Mouse (Mus musculus) G1E (cell line): Measurements from ENCODE around the gene Arhgap18. TPM values are rescaled to one million over a fixed set of nuclear protein-coding genes. Genes with fewer than 3 reads are reported as not detected.

Source experiments
- ATAC-seq: 2 replicates; pipeline ENCODE4 v1.8.0; 2016; ENCODE audit warnings: mild to moderate bottlenecking; ENCODE audit not compliant: insufficient number of reproducible peaks, poor library complexity, low FRiP score, severe bottlenecking; ENCODE audit errors: extremely low read depth
- DNase-seq: peaks from one replicate; pipeline ENCODE4 v3.0.0; 2012; ENCODE audit warnings: low spot score
- H3K27me3 ChIP-seq: 2 replicates; pipeline ENCODE4 v1.6.1; 2012; ENCODE audit warnings: mild to moderate bottlenecking, low read length, inconsistent platforms; ENCODE audit not compliant: insufficient read depth
- H3K36me3 ChIP-seq: replicated peaks from 2 replicates; pipeline ENCODE3; 2012; ENCODE audit warnings: mild to moderate bottlenecking, inconsistent platforms
- H3K4me1 ChIP-seq: 2 replicates; pipeline ENCODE4 v1.6.1; 2012; ENCODE audit warnings: low read depth, low read length, inconsistent platforms, mixed read lengths; ENCODE audit not compliant: insufficient read depth
- H3K4me3 ChIP-seq: 2 replicates; pipeline ENCODE4 v1.5.1; 2012; ENCODE audit warnings: low read depth, mild to moderate bottlenecking, inconsistent platforms, low read length, moderate library complexity, mixed read lengths
- H3K9me3 ChIP-seq: replicated peaks from 2 replicates; pipeline ENCODE4 v1.6.1; 2012; ENCODE audit warnings: inconsistent platforms
- CTCF ChIP-seq: IDR thresholded peaks from 2 replicates; pipeline ENCODE4 v1.5.1; 2012; ENCODE audit warnings: low read depth, low read length, inconsistent platforms, mixed read lengths
- GATA1 ChIP-seq: IDR thresholded peaks from 2 replicates; pipeline ENCODE4 v1.6.1; 2012; ENCODE audit warnings: borderline replicate concordance, low read length, inconsistent platforms, mixed read lengths
- GATA2 ChIP-seq: IDR thresholded peaks from 2 replicates; pipeline ENCODE4 v1.6.1; 2012; ENCODE audit warnings: low read depth, low read length, inconsistent platforms, borderline replicate concordance
- POLR2AphosphoS5 ChIP-seq: IDR thresholded peaks from 2 replicates; pipeline ENCODE4 v1.6.1; 2012; ENCODE audit warnings: low read depth, low read length, inconsistent platforms; ENCODE audit not compliant: insufficient replicate concordance
- TAL1 ChIP-seq: conservative IDR thresholded peaks from 2 replicates; pipeline ENCODE4 v1.6.1; 2012; ENCODE audit warnings: low read depth, low read length, inconsistent platforms, mixed read lengths
- polyA plus RNA-seq: library from polyadenylated mRNA; stranded (reverse); fragments of >175 nt; gene quantifications from 2 replicates; pipeline ENCODE4 v1.2.3, GENCODE M21; 2012
- total RNA-seq, 2 experiments: library from RNA; stranded (forward) in 1 of 2; stranded (reverse) in 1 of 2; fragments of 200-1000 nt in 1 of 2; fragments of >200 nt in 1 of 2; fragmentation: Nextera tagmentation in 1 of 2; gene quantifications; 2 replicates each; pipeline ENCODE4 v1.2.3; 2014 to 2017

Arhgap18 gene
- total and polyA plus RNA-seq, 3 experiments, result 0.03 to 5.0 TPM; not detected in 1

- Histone ChIP-seq H3K4me1 (no peaks in the 10 kb centered on the region), H3K27me3 (no peaks in the 10 kb centered on the region), H3K9me3 (peaks cover 2% of the 10 kb centered on the region; the same call in 1 of the 2 replicates), H3K4me3 (no peak overlapping the region), H3K36me3 (no peaks in the 10 kb centered on the region)
- no peak for ATAC-seq
- no peak for DNase-seq
- TF ChIP-seq POLR2AphosphoS5 (no peak), CTCF (no peak), GATA2 (no peak), GATA1 (no peak), TAL1 (no peak)
These were observed 79.5 kb downstream of the Arhgap18 start for GRCm38 (mm10) chr10:26832669-26833249.

GRCm38 (mm10) chr10:26833393-26833792, 80.2 kb downstream of the Arhgap18 start:
- no peaks in the 10 kb centered on the region for H3K27me3 ChIP-seq
- no peak overlapping the region for H3K4me3 ChIP-seq
- H3K9me3 ChIP-seq, result peaks cover 2% of the 10 kb centered on the region; the same call in 1 of the 2 replicates
- TF ChIP-seq GATA2, result no peak
- TF ChIP-seq GATA1, result no peak
- no peak for TF ChIP-seq CTCF
- TF ChIP-seq POLR2AphosphoS5, result no peak
- TF ChIP-seq TAL1, result no peak
- no peaks in the 10 kb centered on the region for H3K4me1 ChIP-seq
- no peak for DNase-seq
- no peak for ATAC-seq
- H3K36me3 ChIP-seq, result no peaks in the 10 kb centered on the region

DNA sequence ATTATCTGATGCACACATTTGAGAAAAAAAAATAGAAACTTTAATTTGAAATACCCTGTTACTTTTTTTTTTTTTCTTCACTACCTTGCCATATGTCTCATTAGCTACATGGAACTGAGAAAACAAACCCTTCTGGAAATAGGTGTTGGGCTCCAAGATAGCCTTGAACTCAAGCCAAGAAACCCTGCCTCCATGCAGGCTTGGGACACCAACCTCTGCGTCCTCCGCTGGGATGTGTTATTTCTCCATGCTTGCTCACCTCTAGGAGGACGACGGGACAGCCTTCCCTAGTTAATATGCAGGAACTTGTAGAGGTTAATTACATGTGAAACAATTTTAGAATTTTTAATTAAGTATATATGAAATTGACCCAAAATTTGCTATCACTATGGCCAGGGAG, 96.1 kb downstream of the Arhgap18 start:
- Histone ChIP-seq H3K36me3 (no peaks in the 10 kb centered on the region), H3K27me3 (no peaks in the 10 kb centered on the region)
- no peak for ATAC-seq

DNA sequence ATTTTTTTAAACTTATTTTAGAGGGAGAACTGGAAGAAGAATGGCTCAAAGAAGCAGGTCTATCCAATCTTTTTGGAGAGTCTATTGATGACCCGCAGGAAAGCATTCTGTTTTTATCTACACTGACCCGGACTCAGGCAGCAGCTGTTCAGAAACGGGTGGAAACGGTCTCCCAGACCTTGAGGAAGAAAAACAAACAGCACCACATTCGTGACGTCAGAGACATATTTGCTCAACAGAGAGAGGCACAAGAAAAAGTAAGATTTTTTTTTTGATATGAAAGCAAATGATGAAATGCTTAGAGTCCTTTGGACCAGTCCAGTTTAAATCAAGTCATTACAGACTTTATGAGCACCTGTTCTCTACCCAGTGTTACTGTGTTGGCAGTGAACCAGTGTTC, 96.6 kb downstream of the Arhgap18 start:
- no peaks in the 10 kb centered on the region for H3K27me3 ChIP-seq
- no peak for DNase-seq
- no peak overlapping the region for H3K4me3 ChIP-seq
- peaks cover 3% of the 10 kb centered on the region; the same call in 1 of the 2 replicates for H3K9me3 ChIP-seq
- no peak for TF ChIP-seq CTCF
- no peak for TF ChIP-seq GATA2
- no peak for TF ChIP-seq GATA1
- no peak for TF ChIP-seq TAL1
- TF ChIP-seq POLR2AphosphoS5, result no peak
- no peaks in the 10 kb centered on the region for H3K36me3 ChIP-seq
- no peak for ATAC-seq
- H3K4me1 ChIP-seq, result no peaks in the 10 kb centered on the region

More for the DNA sequence above, 96.1 kb downstream of the Arhgap18 start:
- no peak for TF ChIP-seq POLR2AphosphoS5
- TF ChIP-seq CTCF, result no peak
- no peak for TF ChIP-seq GATA2
- no peak for TF ChIP-seq GATA1
- no peak for TF ChIP-seq TAL1
- H3K4me1 ChIP-seq, result no peaks in the 10 kb centered on the region
- DNase-seq, result no peak
- H3K4me3 ChIP-seq, result no peak overlapping the region
- peaks cover 3% of the 10 kb centered on the region; the same call in 1 of the 2 replicates for H3K9me3 ChIP-seq

DNA sequence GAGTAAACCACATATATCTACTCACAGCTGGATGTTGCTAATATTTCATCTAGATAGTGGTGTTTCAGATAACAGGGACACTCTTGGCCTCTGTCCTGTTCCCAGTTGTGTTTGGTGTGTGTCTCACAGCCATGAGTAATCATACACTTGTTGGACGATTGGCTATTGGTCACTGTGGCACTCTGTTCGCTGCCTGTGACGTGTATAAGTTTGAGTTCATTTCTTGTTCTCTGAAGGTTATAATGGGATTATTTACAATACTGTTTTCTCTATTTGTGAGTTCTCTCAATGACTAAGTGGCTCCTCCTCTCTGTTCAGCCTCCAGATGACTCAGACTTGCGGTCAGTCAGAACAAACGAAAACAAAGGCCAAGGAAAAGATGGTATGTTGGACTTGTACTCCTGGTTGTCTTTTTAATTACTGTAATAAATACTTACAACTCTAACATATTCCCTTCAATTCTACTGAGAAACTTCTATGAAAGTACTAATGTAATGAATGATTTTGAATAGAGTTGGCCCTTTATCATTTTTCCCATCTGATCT, 101.4 kb downstream of the Arhgap18 start:
- no peak for TF ChIP-seq GATA1
- no peak for TF ChIP-seq GATA2
- no peak for TF ChIP-seq TAL1
- TF ChIP-seq POLR2AphosphoS5, result no peak
- TF ChIP-seq CTCF, result no peak
- Histone ChIP-seq H3K4me3 (no peak overlapping the region), H3K4me1 (no peaks in the 10 kb centered on the region), H3K36me3 (no peaks in the 10 kb centered on the region), H3K9me3 (0 out of 2 replicates have a peak, but pooled peaks cover 1% of the 10 kb centered on the region), H3K27me3 (no peaks in the 10 kb centered on the region)
- ATAC-seq, result no peak
- DNase-seq, result no peak

DNA sequence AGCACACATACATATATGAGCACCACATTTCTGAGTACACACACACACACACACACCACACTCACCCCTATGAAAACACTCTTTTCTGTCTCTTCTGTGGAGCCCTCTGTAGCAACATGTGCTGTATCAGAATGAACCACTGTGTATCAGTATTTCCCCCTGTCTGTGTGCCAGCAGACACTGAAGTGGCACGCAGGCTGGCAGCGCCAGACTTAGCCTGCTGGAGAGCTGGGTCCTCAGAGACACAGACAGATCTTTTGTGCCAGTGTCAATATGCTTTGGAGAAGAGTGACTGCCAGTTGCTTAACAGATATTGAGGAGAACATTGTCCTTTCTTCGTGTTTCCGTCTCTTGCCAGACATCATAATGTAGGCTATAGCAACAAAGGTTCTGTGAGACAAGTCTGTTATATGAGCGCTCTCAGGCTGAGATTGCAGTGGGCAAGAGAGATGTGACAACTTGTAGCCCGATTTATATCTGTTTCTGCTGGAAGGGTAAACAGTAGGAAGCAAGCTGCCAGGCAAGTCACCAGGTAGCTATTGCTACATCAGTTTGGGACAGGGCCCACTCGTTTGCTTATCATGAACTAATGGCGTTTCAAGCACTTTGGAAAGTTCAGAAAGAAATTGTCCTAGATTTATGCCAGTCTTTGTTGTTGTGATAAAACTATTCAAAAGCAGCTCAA, 102.8 kb downstream of the Arhgap18 start:
- no peaks in the 10 kb centered on the region for H3K36me3 ChIP-seq
- H3K27me3 ChIP-seq, result no peaks in the 10 kb centered on the region
- DNase-seq (no peak), ATAC-seq (no peak)
- H3K9me3 ChIP-seq, result no peaks in the 10 kb centered on the region
- no peaks in the 10 kb centered on the region for H3K4me1 ChIP-seq
- no peak overlapping the region for H3K4me3 ChIP-seq
- TF ChIP-seq TAL1 (no peak), CTCF (no peak)
